In genomic region chr2:169191465-169191864, GRCm38 (mm10) we compare ENCODE assay signal across 20 mouse cellular contexts.
DNase-seq lines count a peak whose midpoint lies in the region; ATAC-seq and TF ChIP-seq lines count a peak whose summit lies in the region.
"Had no signal": no experiment of that assay in that cellular context is flagged by ENCODE, and none has a peak within 500 bp of the region (broad histone marks: within the 10 kb centered on the region; RNA-seq: fewer than 3 reads in every experiment).

No protein-coding gene starts in this region.

- no peaks in the 10 kb centered on the region for H3K9me3 ChIP-seq in hindbrain, embryonic 14.5 days (ENCODE audit: control insufficient read depth, low read length)
- H3K9me3 ChIP-seq in hindbrain, postnatal 0 days (ENCODE audit: low read length), result no peaks in the 10 kb centered on the region
- H3K9me3 ChIP-seq in kidney, postnatal 0 days (replicated peaks; ENCODE audit: low read length), result no peaks in the 10 kb centered on the region
- H3K9me3 ChIP-seq in embryonic facial prominence, embryonic 10.5 days, result no peaks in the 10 kb centered on the region
- H3K9me3 ChIP-seq: embryonic facial prominence, embryonic 13.5 days; forebrain, embryonic 13.5 days; heart, embryonic 12.5 days; hindbrain, embryonic 10.5 days had no signal

- no peaks in the 10 kb centered on the region for H3K27me3 ChIP-seq in hindbrain, embryonic 14.5 days (ENCODE audit: control insufficient read depth, insufficient read depth, low read length)
- H3K27me3 ChIP-seq in hindbrain, postnatal 0 days (ENCODE audit: insufficient read depth, low read length), result no peaks in the 10 kb centered on the region
- no peaks in the 10 kb centered on the region for H3K27me3 ChIP-seq in kidney, postnatal 0 days (ENCODE audit: insufficient read depth, low read length)
- H3K27me3 ChIP-seq in kidney, adult 2 months (replicated peaks; ENCODE audit: control insufficient read depth, insufficient read depth, low read length), result no peaks in the 10 kb centered on the region
- no peaks in the 10 kb centered on the region for H3K27me3 ChIP-seq in embryonic facial prominence, embryonic 10.5 days (replicated peaks; ENCODE audit: low read depth, poor library complexity, severe bottlenecking)
- H3K27me3 ChIP-seq: CH12.LX; embryonic facial prominence, embryonic 13.5 days; forebrain, embryonic 13.5 days had no signal

- no peak overlapping the region for H3K4me2 ChIP-seq in hindbrain, embryonic 14.5 days (replicated peaks)
- no peak overlapping the region for H3K4me2 ChIP-seq in hindbrain, postnatal 0 days (ENCODE audit: low read depth, low read length)
- no peak overlapping the region for H3K4me2 ChIP-seq in kidney, postnatal 0 days (ENCODE audit: low read length)
- H3K4me2 ChIP-seq: embryonic facial prominence, embryonic 13.5 days; forebrain, embryonic 13.5 days; heart, embryonic 12.5 days had no signal

- ATAC-seq in hindbrain, embryonic 14.5 days (ENCODE audit: low FRiP score), result no peak
- ATAC-seq in hindbrain, postnatal 0 days, result no peak
- no peak for ATAC-seq in kidney, postnatal 0 days (replicated peaks; ENCODE audit: low FRiP score, low read depth)
- ATAC-seq: activated CD4-positive, CD25-positive, alpha-beta regulatory T cell, adult 4 months; forebrain, embryonic 13.5 days; forebrain, postnatal 0 days; Patski had no signal

- H3K4me3 ChIP-seq in hindbrain, embryonic 14.5 days (replicated peaks; ENCODE audit: low read length), result no peak overlapping the region
- no peak overlapping the region for H3K4me3 ChIP-seq in hindbrain, postnatal 0 days (ENCODE audit: low read length)
- H3K4me3 ChIP-seq in kidney, postnatal 0 days (replicated peaks; ENCODE audit: low read depth, low read length), result no peak overlapping the region
- H3K4me3 ChIP-seq in kidney, adult 2 months (ENCODE audit: insufficient read depth, low read depth, low read length), result no peak overlapping the region
- no peak overlapping the region for H3K4me3 ChIP-seq in embryonic facial prominence, embryonic 10.5 days
- H3K4me3 ChIP-seq: embryonic facial prominence, embryonic 13.5 days; forebrain, embryonic 13.5 days; heart, embryonic 12.5 days; hindbrain, embryonic 10.5 days had no signal

- H3K4me1 ChIP-seq in hindbrain, embryonic 14.5 days (replicated peaks; ENCODE audit: control insufficient read depth, insufficient read depth, low read length), result 0 out of 2 replicates have a peak, but pooled peaks cover 4% of the 10 kb centered on the region
- H3K4me1 ChIP-seq in hindbrain, postnatal 0 days (ENCODE audit: insufficient read depth, low read length), result no peaks in the 10 kb centered on the region
- 0 out of 2 replicates have a peak, but pooled peaks cover 6% of the 10 kb centered on the region for H3K4me1 ChIP-seq in kidney, postnatal 0 days (replicated peaks; ENCODE audit: insufficient read depth, low read length)
- H3K4me1 ChIP-seq in kidney, adult 2 months (ENCODE audit: control insufficient read depth, insufficient read depth, low read length), result no peaks in the 10 kb centered on the region
- peaks cover 8% of the 10 kb centered on the region for H3K4me1 ChIP-seq in embryonic facial prominence, embryonic 10.5 days
- H3K4me1 ChIP-seq: heart, embryonic 12.5 days had no signal

- peak overlapping the region; percentile 34; the same call in 1 of the 2 replicates for H3K27ac ChIP-seq in hindbrain, embryonic 14.5 days
- H3K27ac ChIP-seq in hindbrain, postnatal 0 days, result no peak overlapping the region
- no peak overlapping the region for H3K27ac ChIP-seq in kidney, postnatal 0 days
- H3K27ac ChIP-seq in kidney, adult 2 months (ENCODE audit: insufficient read depth, low read depth, low read length), result no peak overlapping the region
- 0 out of 2 replicates have a peak overlapping the region, but pooled peaks have one; percentile 19 for H3K27ac ChIP-seq in embryonic facial prominence, embryonic 10.5 days (replicated peaks)
- H3K27ac ChIP-seq: embryonic facial prominence, embryonic 13.5 days; forebrain, embryonic 13.5 days; hindbrain, embryonic 10.5 days had no signal

- no peak for DNase-seq in hindbrain, embryonic 14.5 days (ENCODE audit: low spot score)
- no peak for DNase-seq in hindbrain, postnatal 0 days (ENCODE audit: low spot score)
- peak; percentile 74 for DNase-seq in kidney, postnatal 0 days (ENCODE audit: low spot score)
- DNase-seq in kidney, adult 2 months, result no peak
- DNase-seq in embryonic facial prominence, embryonic 10.5 days (ENCODE audit: low spot score), result no peak
- no peak for DNase-seq in thymus, postnatal 25 days
- no peak for DNase-seq in lung, postnatal 36 days
- DNase-seq: adrenal gland, postnatal 14 days; cerebellum, adult 11-12 months; cerebellum, adult 9-10 months; cerebellum, postnatal 25 days; forebrain, postnatal 0 days; gastrocnemius, postnatal 25 days had no signal

- no peak for TF ChIP-seq POLR2A in kidney, adult 2 months (IDR thresholded peaks at IDR 0.05; ENCODE audit: low read depth, low read length)

- no peak overlapping the region for H3K9ac ChIP-seq in hindbrain, embryonic 14.5 days
- no peak overlapping the region for H3K9ac ChIP-seq in hindbrain, postnatal 0 days (replicated peaks; ENCODE audit: low read length)
- H3K9ac ChIP-seq in kidney, postnatal 0 days (ENCODE audit: low read depth, low read length), result no peak overlapping the region
- H3K9ac ChIP-seq: embryonic facial prominence, embryonic 13.5 days; forebrain, embryonic 13.5 days; forebrain, postnatal 0 days; heart, embryonic 12.5 days had no signal

- WGBS in hindbrain, embryonic 14.5 days, result 55% methylated on average over 10 of the region's 10 CpGs
- whole genome bisulfite sequencing in hindbrain, postnatal 0 days, result 65% methylated on average over 10 of the region's 10 CpGs
- WGBS in kidney, postnatal 0 days, result 16% methylated on average over 10 of the region's 10 CpGs
- 35% methylated on average over 10 of the region's 10 CpGs for whole genome bisulfite sequencing in kidney, adult 2 months
- 52% methylated on average over 10 of the region's 10 CpGs for WGBS in embryonic facial prominence, embryonic 10.5 days

- H3K36me3 ChIP-seq in hindbrain, embryonic 14.5 days (replicated peaks; ENCODE audit: control insufficient read depth, insufficient read depth), result no peaks in the 10 kb centered on the region
- no peaks in the 10 kb centered on the region for H3K36me3 ChIP-seq in hindbrain, postnatal 0 days (ENCODE audit: insufficient read depth, low read length)
- H3K36me3 ChIP-seq in kidney, postnatal 0 days (ENCODE audit: insufficient read depth, low read length), result no peaks in the 10 kb centered on the region
- H3K36me3 ChIP-seq in kidney, adult 2 months (ENCODE audit: control insufficient read depth, insufficient read depth, low read length), result no peaks in the 10 kb centered on the region
- no peaks in the 10 kb centered on the region for H3K36me3 ChIP-seq in embryonic facial prominence, embryonic 10.5 days (replicated peaks)
- H3K36me3 ChIP-seq: embryonic facial prominence, embryonic 13.5 days; heart, embryonic 12.5 days; hindbrain, embryonic 10.5 days had no signal

- TF ChIP-seq CTCF in hindbrain, postnatal 0 days (IDR thresholded peaks at IDR 0.05; ENCODE audit: low read depth), result no peak
- no peak for TF ChIP-seq CTCF in kidney, postnatal 0 days (IDR thresholded peaks at IDR 0.05; ENCODE audit: low read depth)
- TF ChIP-seq CTCF in kidney, adult 2 months (conservative IDR thresholded peaks at IDR 0.05; ENCODE audit: insufficient read depth, insufficient read length, low read depth, low read length), result no peak

Comparison
In these comparisons a context has a peak if more than half of its experiments do, and no peak if none do; other contexts are left out.
1. H3K27ac ChIP-seq: peak in hindbrain, embryonic 14.5 days (single experiment) and embryonic facial prominence, embryonic 10.5 days (single experiment); none in hindbrain, postnatal 0 days (single experiment), kidney, postnatal 0 days (single experiment) and kidney, adult 2 months (single experiment).